Mouse (Mus musculus): ENCODE data around the gene Acsbg1.

- TF ChIP-seq CTCF (IDR thresholded peaks at IDR 0.05; ENCODE audit: control insufficient read depth, insufficient read depth, insufficient read length) (no peak), MYOD1 (IDR thresholded peaks at IDR 0.05; ENCODE audit: control insufficient read depth, insufficient read length, low read depth) (no peak), USF1 (IDR thresholded peaks at IDR 0.05; ENCODE audit: low read depth) (no peak), MAX (IDR thresholded peaks at IDR 0.05) (no peak), CEBPB (IDR thresholded peaks at IDR 0.05; ENCODE audit: low read depth) (no peak)
Observed at GRCm38 (mm10) chr9:54560831-54561601, 100.7 kb downstream of the Acsbg1 start.
